Mouse (Mus musculus) adrenal gland, adult 2 months (tissue): ENCODE data around the gene Arv1. TPM values are rescaled to one million over a fixed set of nuclear protein-coding genes. Genes with fewer than 3 reads are reported as not detected.

Source experiments
- polyA plus RNA-seq: library from polyadenylated mRNA; depleted of rRNA; stranded (reverse); fragments of >200 nt; gene quantifications from 2 replicates; pipeline ENCODE4 v1.2.3, GENCODE M21; 2012; rRNA removed
- total RNA-seq, 2 experiments: library from RNA; stranded (reverse); gene quantifications; 2 replicates each; pipeline ENCODE4 v1.2.3; 2021

The Arv1 gene
- total and polyA plus RNA-seq, 3 experiments: 9.2 to 13.9 (median 10.7) TPM

Other genes with a start within 250 kb of the Arv1 start
- 10 to 100 TPM; 38.2 to 41.8 TPM for gene Cog2, start 201.4 kb upstream of the Arv1 start, total RNA-seq
- 12.9 and 13.8 TPM in 2 replicates for gene Cog2, start 201.4 kb upstream of the Arv1 start, polyA plus RNA-seq
- 10 to 100 TPM in 1 of 2 experiments, 1 to 10 TPM in 1; 4.1 to 12.3 TPM for gene Agt, start 152.4 kb upstream of the Arv1 start, total RNA-seq
- 17.3 and 19.6 TPM in 2 replicates for gene Agt, start 152.4 kb upstream of the Arv1 start, polyA plus RNA-seq
- gene Capn9, start 146.0 kb upstream of the Arv1 start, total RNA-seq: under 1 TPM in 1 of 2 experiments, not detected in 1; 0.26 TPM
- 0.11 and 0.12 TPM in 2 replicates for gene Capn9, start 146.0 kb upstream of the Arv1 start, polyA plus RNA-seq
- gene 2310022B05Rik, start 58.8 kb upstream of the Arv1 start, total RNA-seq: 10 to 100 TPM; 34.1 to 56.7 TPM
- gene 2310022B05Rik, start 58.8 kb upstream of the Arv1 start, polyA plus RNA-seq: 37.6 and 49.4 TPM in 2 replicates
- 10 to 100 TPM; 36.4 to 43.3 TPM for gene Ttc13, start 156 bp upstream of the Arv1 start, total RNA-seq
- gene Ttc13, start 156 bp upstream of the Arv1 start, polyA plus RNA-seq: 14.6 and 16.6 TPM in 2 replicates
- gene Fam89a, start 29.7 kb downstream of the Arv1 start, total RNA-seq: under 1 TPM; 0.28 to 0.43 TPM
- 1.0 and 1.6 TPM in 2 replicates for gene Fam89a, start 29.7 kb downstream of the Arv1 start, polyA plus RNA-seq
- gene Trim67, start 71.0 kb downstream of the Arv1 start, total RNA-seq: 1 to 10 TPM; 1.4 to 3.5 TPM
- gene Trim67, start 71.0 kb downstream of the Arv1 start, polyA plus RNA-seq: 0.52 and 1.0 TPM in 2 replicates
- 100 to 1,000 TPM in 1 of 2 experiments, 10 to 100 TPM in 1; 81.0 to 108 TPM for gene Gnpat, start 140.9 kb downstream of the Arv1 start, total RNA-seq
- 66.9 and 77.8 TPM in 2 replicates for gene Gnpat, start 140.9 kb downstream of the Arv1 start, polyA plus RNA-seq
- gene 2810004N23Rik, start 141.0 kb downstream of the Arv1 start, total RNA-seq: 10 to 100 TPM; 25.9 to 28.0 TPM
- 7.6 and 10.7 TPM in 2 replicates for gene 2810004N23Rik, start 141.0 kb downstream of the Arv1 start, polyA plus RNA-seq
- gene Exoc8, start 175.6 kb downstream of the Arv1 start, total RNA-seq: 10 to 100 TPM; 19.9 to 24.2 TPM
- 9.1 and 10.6 TPM in 2 replicates for gene Exoc8, start 175.6 kb downstream of the Arv1 start, polyA plus RNA-seq
- gene Sprtn, start 175.7 kb downstream of the Arv1 start, total RNA-seq: 10 to 100 TPM; 19.4 to 19.9 TPM
- 7.7 and 9.7 TPM in 2 replicates for gene Sprtn, start 175.7 kb downstream of the Arv1 start, polyA plus RNA-seq
- gene Egln1, start 227.2 kb downstream of the Arv1 start, total RNA-seq: 10 to 100 TPM; 56.1 to 68.0 TPM
- 25.3 and 32.7 TPM in 2 replicates for gene Egln1, start 227.2 kb downstream of the Arv1 start, polyA plus RNA-seq